Comparison of ENCODE assay signal across 14 mouse cellular contexts in genomic region chr8:120715996-120716680, GRCm38 (mm10). TPM values are rescaled to one million over a fixed set of nuclear protein-coding genes. Genes with fewer than 3 reads are reported as not detected.
DNase-seq lines count a peak whose midpoint lies in the region; ATAC-seq lines count a peak whose summit lies in the region.
"Had no signal": no experiment of that assay in that cellular context is flagged by ENCODE, and none has a peak within 500 bp of the region (broad histone marks: within the 10 kb centered on the region; RNA-seq: fewer than 3 reads in every experiment).

No protein-coding gene starts in this region.

- ATAC-seq in megakaryocyte, adult 5-6 weeks (ENCODE audit: poor library complexity, severe bottlenecking): peak; percentile 17
- ATAC-seq: forebrain, embryonic 13.5 days had no signal

- DNase-seq in kidney, postnatal 10 days: peak; percentile 39
- DNase-seq in kidney, postnatal 14 days: no peak
- peak; percentile 19 for DNase-seq in 3134 (ENCODE audit: extremely low read depth, insufficient read length, low spot score)
- DNase-seq in CD4-positive, CD25-positive, alpha-beta regulatory T cell, adult 2 months (ENCODE audit: low read depth, low spot score): peak; percentile 24
- no peak for DNase-seq in testis, postnatal 10 days (ENCODE audit: low spot score)
- DNase-seq in left cerebral cortex, postnatal 14 days (ENCODE audit: low spot score in 2 of 2): no peak
- DNase-seq: cerebellum, adult 18-20 months; heart, adult 2 months; kidney, adult 2 months; right cerebral cortex, postnatal 25 days had no signal

- intact Hi-C loops in left cerebral cortex, postnatal 14 days (cut with DNase I): no loop called here

RNA-seq across cellular contexts. Expression of gene Irf8, which starts 20.0 kb away (rescaled TPM):
- total RNA-seq in megakaryocyte, adult 5-6 weeks (2015): 167 and 175 TPM in 2 replicates
- total RNA-seq in megakaryocyte, adult 5-6 weeks (2017): 282 and 289 TPM in 2 replicates
- total RNA-seq in left cerebral cortex, postnatal 14 days (2021): 1 to 10 TPM; 3.9 to 5.2 TPM

RNA-seq across cellular contexts. Expression of gene Emc8, which starts 47.8 kb away (rescaled TPM):
- 46.7 and 48.7 TPM in 2 replicates for total RNA-seq in megakaryocyte, adult 5-6 weeks (2015)
- total RNA-seq in megakaryocyte, adult 5-6 weeks (2017): 41.6 and 51.3 TPM in 2 replicates
- 10 to 100 TPM; 72.6 to 78.6 TPM for total RNA-seq in left cerebral cortex, postnatal 14 days (2021)

RNA-seq across cellular contexts. Expression of gene Cox4i1, which starts 48.1 kb away (rescaled TPM):
- 776 and 796 TPM in 2 replicates for total RNA-seq in megakaryocyte, adult 5-6 weeks (2015)
- total RNA-seq in megakaryocyte, adult 5-6 weeks (2017): 479 and 480 TPM in 2 replicates
- total RNA-seq in left cerebral cortex, postnatal 14 days (2021): 1,000 to 10,000 TPM; 1,181 to 1,191 TPM

RNA-seq across cellular contexts. Expression of gene Gm27021, which starts 48.3 kb away (rescaled TPM):
- total RNA-seq in megakaryocyte, adult 5-6 weeks (2015): not detected in 2 replicates
- 0.29 TPM in 1 of 2 replicates, not detected in the other for total RNA-seq in megakaryocyte, adult 5-6 weeks (2017)
- not detected for total RNA-seq in left cerebral cortex, postnatal 14 days (2021)
- total RNA-seq: adrenal gland, adult 18-20 months; heart, adult 2 months; hematopoietic stem cell, adult 5-6 weeks had no signal

Comparison
In these comparisons a context has a peak if more than half of its experiments do, and no peak if none do; other contexts are left out.
1. DNase-seq: peak in kidney, postnatal 10 days (single experiment), 3134 (single experiment) and CD4-positive, CD25-positive, alpha-beta regulatory T cell, adult 2 months (single experiment); none in kidney, postnatal 14 days (single experiment), testis, postnatal 10 days (single experiment) and left cerebral cortex, postnatal 14 days (0 of 2).
2. RNA of gene Irf8, which starts 20.0 kb away (total RNA-seq): 167 to 289 TPM in megakaryocyte, adult 5-6 weeks; 3.9 to 5.2 TPM in left cerebral cortex, postnatal 14 days; every median in the first group is over 10 times any median in the second.